Mouse (Mus musculus): Measurements from ENCODE around the gene Tuba1a.

Tuba1a gene

GRCm38 (mm10) chr15:98953401-98954356, at the start of gene Tuba1a, which contains the start of gene Gm49450:
Tuba1a (minus strand) TSS chr15:98953703.
Gm49450 (minus strand) TSS chr15:98953551.
- DNase-seq (ENCODE audit: low spot score) = peak; percentile 99

GRCm38 (mm10) chr15:99001451-99001931, 48.0 kb upstream of the Tuba1a start:
- DNase-seq (ENCODE audit: low spot score) = peak; percentile 71

- peak; percentile 91 for DNase-seq (ENCODE audit: low spot score)
Measured at GRCm38 (mm10) chr15:99000535-99001283, 47.2 kb upstream of the Tuba1a start.

- no peak for DNase-seq (ENCODE audit: low spot score)
Measured at GRCm38 (mm10) chr15:98998775-98999157, 45.3 kb upstream of the Tuba1a start.

GRCm38 (mm10) chr15:98997938-98998774, 44.7 kb upstream of the Tuba1a start:
- DNase-seq (ENCODE audit: low spot score) = no peak

- no peak for DNase-seq (ENCODE audit: low spot score)
Measured at GRCm38 (mm10) chr15:98996840-98997239, 43.3 kb upstream of the Tuba1a start.

- no peak for DNase-seq (ENCODE audit: low spot score)
Measured at GRCm38 (mm10) chr15:98994957-98995520, 41.5 kb upstream of the Tuba1a start.

- peak; percentile 97 for DNase-seq (ENCODE audit: low spot score)
Measured at GRCm38 (mm10) chr15:98993865-98994264, 40.4 kb upstream of the Tuba1a start.

GRCm38 (mm10) chr15:98993093-98993793, 39.7 kb upstream of the Tuba1a start:
- peak; percentile 95 for DNase-seq (ENCODE audit: low spot score)

GRCm38 (mm10) chr15:98992086-98992912, 38.8 kb upstream of the Tuba1a start:
- DNase-seq (ENCODE audit: low spot score) = peak; percentile 72

GRCm38 (mm10) chr15:98991540-98992050, 38.1 kb upstream of the Tuba1a start:
- no peak for DNase-seq (ENCODE audit: low spot score)

GRCm38 (mm10) chr15:98990669-98991539, 37.4 kb upstream of the Tuba1a start:
- peak; percentile 70 for DNase-seq (ENCODE audit: low spot score)

GRCm38 (mm10) chr15:98989701-98990430, 36.4 kb upstream of the Tuba1a start:
- DNase-seq (ENCODE audit: low spot score) = no peak

- no peak for DNase-seq (ENCODE audit: low spot score)
Measured at GRCm38 (mm10) chr15:98988787-98989186, 35.3 kb upstream of the Tuba1a start.

GRCm38 (mm10) chr15:98987661-98988181, 34.2 kb upstream of the Tuba1a start:
- no peak for DNase-seq (ENCODE audit: low spot score)

- DNase-seq (ENCODE audit: low spot score) = peak; percentile 72
Measured at GRCm38 (mm10) chr15:98987077-98987630, 33.7 kb upstream of the Tuba1a start.

- DNase-seq (ENCODE audit: low spot score) = no peak
Measured at GRCm38 (mm10) chr15:98985982-98986715, 32.6 kb upstream of the Tuba1a start.

Data from embryo, embryonic 10.5 days (tissue).